Mouse (Mus musculus) lung, adult 2 months (tissue): Measurements from ENCODE around the gene Cpped1. TPM values are rescaled to one million over a fixed set of nuclear protein-coding genes. Genes with fewer than 3 reads are reported as not detected.
A peak's percentile ranks its signal among the peaks of the same experiment; 100 is the strongest.

Experiments
- DNase-seq: peaks from one replicate; pipeline ENCODE4 v3.0.0; 2022
- H3K4me1 ChIP-seq: fragments of 200-500 bp; 2 replicates; pipeline ENCODE4 v1.6.1; 2011; ENCODE audit warnings: low read length; ENCODE audit not compliant: control insufficient read depth, insufficient read depth
- H3K4me3 ChIP-seq: fragments of 200-500 bp; replicated peaks from 2 replicates; pipeline ENCODE3; 2011; ENCODE audit warnings: low read depth, mild to moderate bottlenecking, control low read depth, low read length; ENCODE audit errors: extremely low read depth
- CTCF ChIP-seq: fragments of 200-500 bp; IDR thresholded peaks from 2 replicates; pipeline ENCODE4 v1.5.1; 2011; ENCODE audit warnings: mild to moderate bottlenecking, low read length, control low read depth; ENCODE audit not compliant: insufficient read depth
- POLR2A ChIP-seq: fragments of 200-500 bp; IDR thresholded peaks from 2 replicates; pipeline ENCODE4 v1.6.1; 2011; ENCODE audit warnings: low read depth, mild to moderate bottlenecking, control low read depth, low read length, borderline replicate concordance; ENCODE audit errors: extremely low read depth
- WGBS: fragments of 180-500 bp; shearing (Covaris S2); methylation state at CpG from one replicate; pipeline ENCODE4 v1.1.7; 2018; 5-methylcytosine and 5-hydroxymethylcytosine counted together
- polyA plus RNA-seq: library from polyadenylated mRNA; depleted of rRNA; stranded (reverse); fragments of >200 nt; gene quantifications from 2 replicates; pipeline ENCODE4 v1.2.3, GENCODE M21; 2012; rRNA removed

Gene Cpped1
- polyA plus RNA-seq, result 12.9 and 15.7 TPM in 2 replicates

- TF ChIP-seq CTCF (no peak), POLR2A (peak; percentile 89; the same call in 1 of the 2 replicates)
- Histone ChIP-seq H3K4me1 (peaks cover 6% of the 10 kb centered on the region; the same call in 1 of the 2 replicates), H3K4me3 (peak within 1 kb of the TSS; percentile 84)
- WGBS, result under 1% methylated on average over 32 of the region's 32 CpGs
- peak; percentile 88 for DNase-seq
Observed at GRCm38 (mm10) chr16:11909035-11909591, at the start of gene Cpped1. Cpped1 (minus strand) TSS chr16:11909445.

- DNase-seq, result peak; percentile 42
- Histone ChIP-seq H3K4me1 (no peaks in the 10 kb centered on the region), H3K4me3 (no peak overlapping the region)
- TF ChIP-seq CTCF (peak; percentile 40; the same call in 1 of the 2 replicates), POLR2A (no peak)
Observed at GRCm38 (mm10) chr16:11940477-11940876, 31.2 kb upstream of the Cpped1 start.

- TF ChIP-seq CTCF (no peak), POLR2A (no peak)
- Histone ChIP-seq H3K4me3 (no peak overlapping the region), H3K4me1 (peaks cover 6% of the 10 kb centered on the region; the same call in 1 of the 2 replicates)
- WGBS, result 74% methylated on average over 3 of the region's 3 CpGs
- no peak for DNase-seq
Observed at GRCm38 (mm10) chr16:11910801-11911200, 1.6 kb upstream of the Cpped1 start.

GRCm38 (mm10) chr16:11909817-11910216 lies 572 bp upstream of the Cpped1 start:
- peaks cover 6% of the 10 kb centered on the region; the same call in 1 of the 2 replicates for H3K4me1 ChIP-seq
- no peak for DNase-seq
- no peak overlapping the region for H3K4me3 ChIP-seq
- 61% methylated on average over 3 of the region's 3 CpGs for WGBS
- no peak for TF ChIP-seq CTCF
- TF ChIP-seq POLR2A, result no peak

- Histone ChIP-seq H3K4me3 (peak overlapping the region; percentile 84), H3K4me1 (peaks cover 6% of the 10 kb centered on the region; the same call in 1 of the 2 replicates)
- WGBS, result 15% methylated on average over 11 of the region's 11 CpGs
- peak; percentile 15 for DNase-seq
- TF ChIP-seq CTCF (no peak), POLR2A (no peak)
Observed at GRCm38 (mm10) chr16:11908461-11909014, 707 bp downstream of the Cpped1 start.

DNA sequence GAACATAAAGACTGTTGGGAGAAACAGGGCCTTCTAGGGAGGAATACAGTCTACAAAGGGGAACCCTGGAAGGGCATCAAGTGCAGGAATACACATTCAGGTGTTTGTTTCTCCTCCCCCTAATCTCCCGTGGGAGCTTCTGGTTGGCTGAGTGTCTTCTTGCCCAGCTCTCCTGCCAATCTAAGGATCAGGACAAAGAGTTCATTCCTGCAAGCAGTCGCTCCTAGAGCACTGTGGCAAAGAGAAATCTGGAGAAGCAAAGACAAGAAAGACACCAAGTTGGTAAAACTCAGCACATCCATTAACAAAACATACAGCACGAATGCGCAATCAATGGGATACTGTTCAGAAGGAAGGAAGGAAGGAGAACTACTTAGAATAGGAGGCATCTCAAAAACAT lies 1.4 kb downstream of the Cpped1 start:
- Histone ChIP-seq H3K4me3 (no peak overlapping the region), H3K4me1 (peaks cover 6% of the 10 kb centered on the region; the same call in 1 of the 2 replicates)
- WGBS, result 74% methylated on average over 4 of the region's 4 CpGs
- no peak for DNase-seq
- no peak for TF ChIP-seq POLR2A
- no peak for TF ChIP-seq CTCF

GRCm38 (mm10) chr16:11906906-11907305 lies 2.3 kb downstream of the Cpped1 start:
- DNase-seq, result no peak
- no peak for TF ChIP-seq POLR2A
- no peak for TF ChIP-seq CTCF
- 69% methylated on average over 1 of the region's 1 CpGs for WGBS

GRCm38 (mm10) chr16:11905216-11905615 lies 4.0 kb downstream of the Cpped1 start:
- no peak overlapping the region for H3K4me3 ChIP-seq
- no peak for DNase-seq
- WGBS, result 87% methylated on average over 4 of the region's 4 CpGs
- TF ChIP-seq POLR2A (no peak), CTCF (no peak)
- peaks cover 6% of the 10 kb centered on the region; the same call in 1 of the 2 replicates for H3K4me1 ChIP-seq

More at GRCm38 (mm10) chr16:11906906-11907305, 2.3 kb downstream of the Cpped1 start:
- H3K4me3 ChIP-seq, result no peak overlapping the region
- H3K4me1 ChIP-seq, result peaks cover 6% of the 10 kb centered on the region; the same call in 1 of the 2 replicates

DNA sequence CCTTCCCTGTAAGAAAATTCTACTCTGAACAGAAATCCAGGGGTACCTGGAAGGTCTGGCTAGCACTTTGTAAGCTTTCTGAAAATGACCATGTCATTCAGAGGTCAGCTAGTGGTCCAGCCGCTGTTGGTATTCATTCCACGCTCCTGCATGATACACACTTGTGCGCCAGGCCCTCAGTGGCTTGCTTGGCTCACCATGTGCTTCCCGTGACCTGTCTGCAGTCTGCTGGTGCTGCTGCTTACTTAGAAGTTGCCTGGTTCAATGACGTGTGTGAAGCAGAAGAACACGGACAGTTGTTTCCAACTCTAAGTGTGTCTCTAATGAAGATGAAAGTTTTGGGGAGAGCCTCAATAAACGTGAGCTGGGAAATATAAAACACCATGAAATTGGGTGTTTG lies 7.2 kb downstream of the Cpped1 start:
- DNase-seq, result no peak

GRCm38 (mm10) chr16:11900341-11900740 lies 8.9 kb downstream of the Cpped1 start:
- DNase-seq, result no peak
- no peak overlapping the region for H3K4me3 ChIP-seq
- TF ChIP-seq POLR2A (no peak), CTCF (no peak)
- 67% methylated on average over 6 of the region's 6 CpGs for WGBS
- H3K4me1 ChIP-seq, result no peaks in the 10 kb centered on the region; the same call in 1 of the 2 replicates

More for the DNA sequence above, 7.2 kb downstream of the Cpped1 start:
- Histone ChIP-seq H3K4me1 (no peaks in the 10 kb centered on the region; the same call in 1 of the 2 replicates), H3K4me3 (no peak overlapping the region)
- 81% methylated on average over 7 of the region's 7 CpGs for WGBS
- no peak for TF ChIP-seq CTCF
- TF ChIP-seq POLR2A, result no peak
